Mouse (Mus musculus) CH12.LX (cell line): ENCODE results near the gene Ifi35. TPM values are rescaled to one million over a fixed set of nuclear protein-coding genes. Genes with fewer than 3 reads are reported as not detected.
A peak's percentile ranks its signal among the peaks of the same experiment; 100 is the strongest.

Source experiments
- DNase-seq: peaks from one replicate; pipeline ENCODE4 v3.0.0-alpha.2; 2013; ENCODE audit errors: extremely low read depth
- H3K27ac ChIP-seq: 2 replicates; pipeline ENCODE4 v1.5.1; 2012; ENCODE audit warnings: low read depth, mild to moderate bottlenecking, control low read depth, moderate library complexity; ENCODE audit not compliant: insufficient read depth
- H3K27me3 ChIP-seq: replicated peaks from 2 replicates; pipeline ENCODE3; 2012; ENCODE audit warnings: inconsistent platforms
- H3K36me3 ChIP-seq, 2 experiments: replicated peaks in 1 of 2; 2 replicates each; pipeline versions ENCODE3 to v1.6.1; 2012; ENCODE audit warnings: inconsistent platforms in 1 of 2, low read length in 1 of 2, mild to moderate bottlenecking in 1 of 2, mixed read lengths in 1 of 2, moderate library complexity in 1 of 2; ENCODE audit not compliant: control insufficient read depth in 1 of 2, insufficient read depth in 1 of 2
- H3K4me1 ChIP-seq, 2 experiments: 2 replicates each; pipeline ENCODE4 v1.6.1; 2012; ENCODE audit warnings: inconsistent platforms in 1 of 2, moderate library complexity in 1 of 2; ENCODE audit not compliant: insufficient read depth in 2 of 2, control insufficient read depth in 1 of 2
- H3K4me2 ChIP-seq: 2 replicates; pipeline ENCODE4 v1.6.1; 2012; ENCODE audit warnings: low read depth, mild to moderate bottlenecking, control low read depth; ENCODE audit not compliant: poor library complexity, insufficient read depth, severe bottlenecking
- H3K4me3 ChIP-seq, 3 experiments: fragments of 150-350 bp in 1 of 3; sonication (generic) in 1 of 3; replicated peaks in 1 of 3; 2 replicates each; pipeline versions ENCODE3 to v1.5.1; 2011 to 2012; ENCODE audit warnings: low read depth in 2 of 3, low read length in 2 of 3, mild to moderate bottlenecking in 2 of 3, moderate library complexity in 2 of 3, control low read depth in 1 of 3, improper control_type of control experiment in 1 of 3, inconsistent platforms in 1 of 3, mixed read lengths in 1 of 3; ENCODE audit not compliant: poor library complexity in 1 of 3
- H3K79me2 ChIP-seq: replicated peaks from 2 replicates; pipeline ENCODE4 v1.6.1; 2012; ENCODE audit warnings: mild to moderate bottlenecking, moderate library complexity; ENCODE audit not compliant: control insufficient read depth, poor library complexity, insufficient read depth, severe bottlenecking; ENCODE audit errors: extremely low read depth
- H3K9ac ChIP-seq: 2 replicates; pipeline ENCODE4 v1.6.1; 2012; ENCODE audit warnings: low read depth, mild to moderate bottlenecking, control low read depth, moderate library complexity; ENCODE audit not compliant: insufficient read depth
- H3K9me3 ChIP-seq: replicated peaks from 2 replicates; pipeline ENCODE3; 2012; ENCODE audit warnings: low read length, inconsistent platforms, mixed read lengths
- BHLHE40 ChIP-seq: IDR thresholded peaks from 2 replicates; pipeline ENCODE4 v1.6.1; 2011; ENCODE audit warnings: mild to moderate bottlenecking, low read depth, low read length, improper control_type of control experiment
- CHD1 ChIP-seq: IDR thresholded peaks from 2 replicates; pipeline ENCODE4 v1.6.1; 2012; ENCODE audit warnings: low read depth, low read length, improper control_type of control experiment, inconsistent platforms
- CHD2 ChIP-seq: IDR thresholded peaks from 2 replicates; pipeline ENCODE4 v1.6.1; 2011; ENCODE audit warnings: low read length, improper control_type of control experiment
- CTCF ChIP-seq, 2 experiments: IDR thresholded peaks in 1 of 2; conservative IDR thresholded peaks in 1 of 2; 2 replicates each; pipeline ENCODE4 v1.5.1; 2011 to 2012; ENCODE audit warnings: low read depth in 2 of 2, low read length in 2 of 2, improper control_type of control experiment in 1 of 2, inconsistent platforms in 1 of 2, mild to moderate bottlenecking in 1 of 2, moderate library complexity in 1 of 2
- E2F4 ChIP-seq: IDR thresholded peaks from 2 replicates; pipeline ENCODE4 v1.6.1; 2011; ENCODE audit warnings: low read depth, low read length, improper control_type of control experiment; ENCODE audit not compliant: insufficient replicate concordance
- ELF1 ChIP-seq: IDR thresholded peaks from 2 replicates; pipeline ENCODE4 v1.6.1; 2014; ENCODE audit warnings: low read depth, mild to moderate bottlenecking, inconsistent platforms, low read length, improper control_type of control experiment
- ETS1 ChIP-seq: conservative IDR thresholded peaks from 2 replicates; pipeline ENCODE4 v1.6.1; 2012; ENCODE audit warnings: low read depth, mild to moderate bottlenecking, inconsistent platforms, low read length, improper control_type of control experiment, moderate library complexity
- IRF4 ChIP-seq: IDR thresholded peaks from 2 replicates; pipeline ENCODE4 v1.6.1; 2014; ENCODE audit warnings: low read depth, mild to moderate bottlenecking, inconsistent platforms, low read length, improper control_type of control experiment
- JUN ChIP-seq: IDR thresholded peaks from 2 replicates; pipeline ENCODE4 v1.6.1; 2011; ENCODE audit warnings: low read depth, mild to moderate bottlenecking, low read length, improper control_type of control experiment, moderate library complexity; ENCODE audit not compliant: insufficient read depth
- KAT2A ChIP-seq: IDR thresholded peaks from 2 replicates; pipeline ENCODE4 v1.6.1; 2012; ENCODE audit warnings: low read length, improper control_type of control experiment, inconsistent platforms; ENCODE audit not compliant: insufficient replicate concordance
- MAFK ChIP-seq: IDR thresholded peaks from 2 replicates; pipeline ENCODE4 v1.6.1; 2011; ENCODE audit warnings: low read length, improper control_type of control experiment; ENCODE audit not compliant: insufficient replicate concordance
- MAX ChIP-seq: IDR thresholded peaks from 2 replicates; pipeline ENCODE4 v1.6.1; 2011; ENCODE audit warnings: low read length, improper control_type of control experiment
- MAZ ChIP-seq: IDR thresholded peaks from 2 replicates; pipeline ENCODE4 v1.6.1; 2012; ENCODE audit warnings: low read depth, mild to moderate bottlenecking, inconsistent platforms, low read length, improper control_type of control experiment, moderate library complexity
- MEF2A ChIP-seq: IDR thresholded peaks from 2 replicates; pipeline ENCODE4 v1.6.1; 2014; ENCODE audit warnings: low read depth, mild to moderate bottlenecking, inconsistent platforms, low read length, improper control_type of control experiment, borderline replicate concordance
- MXI1 ChIP-seq: IDR thresholded peaks from 2 replicates; pipeline ENCODE4 v1.6.1; 2011; ENCODE audit warnings: mild to moderate bottlenecking, low read depth, low read length, improper control_type of control experiment
- NELFE ChIP-seq: IDR thresholded peaks from 2 replicates; pipeline ENCODE4 v1.6.1; 2011; ENCODE audit warnings: low read depth, low read length, improper control_type of control experiment
- NRF1 ChIP-seq: IDR thresholded peaks from 2 replicates; pipeline ENCODE4 v1.6.1; 2014; ENCODE audit warnings: low read depth, mild to moderate bottlenecking, inconsistent platforms, low read length, improper control_type of control experiment, moderate library complexity
- PAX5 ChIP-seq: IDR thresholded peaks from 2 replicates; pipeline ENCODE4 v1.6.1; 2012; ENCODE audit warnings: low read length, inconsistent platforms, mixed read lengths
- POLR2A ChIP-seq: IDR thresholded peaks from 2 replicates; pipeline ENCODE4 v1.6.1; 2011; ENCODE audit warnings: low read depth, mild to moderate bottlenecking, improper control_type of control experiment, low read length
- RAD21 ChIP-seq: IDR thresholded peaks from 2 replicates; pipeline ENCODE4 v1.6.1; 2011; ENCODE audit warnings: low read depth, mild to moderate bottlenecking, low read length, improper control_type of control experiment, moderate library complexity
- RCOR1 ChIP-seq: conservative IDR thresholded peaks from 2 replicates; pipeline ENCODE4 v1.6.1; 2012; ENCODE audit warnings: low read depth, mild to moderate bottlenecking, inconsistent platforms, low read length, improper control_type of control experiment
- SIN3A ChIP-seq: IDR thresholded peaks from 2 replicates; pipeline ENCODE4 v1.6.1; 2012; ENCODE audit warnings: low read length, improper control_type of control experiment, inconsistent platforms
- SMC3 ChIP-seq: IDR thresholded peaks from 2 replicates; pipeline ENCODE4 v1.6.1; 2011; ENCODE audit warnings: low read depth, low read length, improper control_type of control experiment
- TCF12 ChIP-seq: IDR thresholded peaks from 2 replicates; pipeline ENCODE4 v1.6.1; 2014; ENCODE audit warnings: low read depth, mild to moderate bottlenecking, inconsistent platforms, low read length, improper control_type of control experiment
- UBTF ChIP-seq: IDR thresholded peaks from 2 replicates; pipeline ENCODE4 v1.6.1; 2012; ENCODE audit warnings: low read depth, mild to moderate bottlenecking, inconsistent platforms, low read length, improper control_type of control experiment, moderate library complexity
- USF1 ChIP-seq: IDR thresholded peaks from 2 replicates; pipeline ENCODE4 v1.6.1; 2014; ENCODE audit warnings: low read depth, mild to moderate bottlenecking, inconsistent platforms, low read length, improper control_type of control experiment
- ZKSCAN1 ChIP-seq: IDR thresholded peaks from 2 replicates; pipeline ENCODE4 v1.6.1; 2012; ENCODE audit warnings: low read depth, inconsistent platforms, low read length, improper control_type of control experiment, borderline replicate concordance
- ZMIZ1 ChIP-seq: IDR thresholded peaks from 2 replicates; pipeline ENCODE4 v1.6.1; 2012; ENCODE audit warnings: low read depth, mild to moderate bottlenecking, inconsistent platforms, low read length, improper control_type of control experiment
- ZNF384 ChIP-seq: IDR thresholded peaks from 2 replicates; pipeline ENCODE4 v1.6.1; 2012; ENCODE audit warnings: low read depth, low read length, improper control_type of control experiment, inconsistent platforms
- dilution Hi-C: fragments of 300-500 bp; cut with MboI; formaldehyde crosslinking; loops from 2 replicates; pipeline ENCODE4 v1.14.3; 2020; ENCODE audit warnings: low sequenced_read_pairs; ENCODE audit not compliant: extremely low pct_unique_long_range_greater_than_20kb, extremely low pct_ligation_motif_present
- in situ Hi-C: fragments of 300-500 bp; cut with MboI; formaldehyde crosslinking; loops from 3 replicates; pipeline ENCODE4 v1.14.3; 2019; ENCODE audit warnings: low sequenced_read_pairs, low pct_ligation_motif_present, low pct_unique_long_range_greater_than_20kb, mixed read lengths
- polyA plus RNA-seq: library from polyadenylated mRNA; unstranded; fragments of >175 nt; gene quantifications from 2 replicates; pipeline ENCODE4 v1.2.1, GENCODE M21; 2012; ENCODE audit warnings: low read depth; ENCODE audit not compliant: insufficient read length
- total RNA-seq, 2 experiments: library from RNA; depleted of rRNA; stranded (reverse); fragments of 300-350 nt in 1 of 2; fragments of >200 nt in 1 of 2; gene quantifications; 2 replicates each; pipeline ENCODE4 v1.2.3; 2012 to 2014

Gene Ifi35
- total and polyA plus RNA-seq, 3 experiments, result 49.3 to 79.1 (median 63.7) TPM

DNA sequence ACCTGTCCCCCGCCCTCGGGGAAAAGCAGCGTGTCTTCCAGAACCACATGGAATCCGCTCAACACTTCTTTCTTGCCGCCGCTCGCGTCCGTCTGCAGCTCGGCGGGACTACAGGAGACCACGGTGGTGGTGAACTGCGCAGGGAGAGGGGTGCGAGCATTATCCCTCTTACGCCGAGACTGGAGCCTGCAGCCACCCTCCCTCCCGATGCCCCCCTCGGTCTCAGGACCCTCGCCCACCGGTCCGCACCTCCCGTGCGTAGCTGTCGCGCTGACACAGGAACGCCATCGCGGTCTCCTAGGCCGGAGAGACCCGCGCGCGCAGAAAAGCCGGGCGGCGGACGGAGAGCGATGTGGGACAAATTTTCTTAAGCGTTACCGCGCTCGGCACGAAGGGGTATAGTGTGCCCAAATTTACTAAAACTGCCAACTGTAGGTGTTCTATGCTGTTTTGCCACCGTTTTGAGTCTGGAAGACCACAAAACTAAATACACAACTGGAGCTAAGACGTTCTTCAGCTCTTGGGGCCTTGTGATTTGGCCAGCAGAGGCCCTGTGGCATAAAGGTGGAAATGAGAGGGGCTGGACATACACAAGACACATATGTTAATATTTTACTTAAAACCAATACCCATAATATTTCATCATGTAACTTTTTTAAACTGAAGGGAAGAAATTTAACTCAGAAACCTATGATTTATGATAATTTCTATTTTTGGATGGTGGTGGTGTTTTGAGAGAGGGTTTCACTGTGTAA lies 30.9 kb upstream of the Ifi35 start, which contains the start of gene Aarsd1 (continued):
- no peak for TF ChIP-seq ETS1

DNA sequence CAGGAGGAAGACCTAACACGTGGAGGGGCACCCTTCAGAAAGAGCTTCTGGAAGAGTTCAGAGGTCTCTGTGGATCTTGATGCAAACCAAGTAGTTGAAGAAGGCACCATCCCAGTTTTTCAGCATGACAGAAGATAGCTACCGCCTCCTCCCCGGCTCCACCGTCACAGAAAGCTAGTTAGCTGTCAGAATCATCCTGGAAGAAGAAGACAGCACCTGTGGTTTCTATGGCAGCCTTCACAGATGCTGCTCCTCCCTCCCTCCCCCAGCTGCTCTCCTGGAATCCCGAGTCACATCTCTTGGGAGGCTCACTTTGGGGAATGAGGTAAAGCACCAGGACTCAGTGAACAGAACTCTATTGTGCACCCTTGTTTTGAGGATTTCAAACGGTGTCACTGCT lies 29.2 kb upstream of the Ifi35 start:
- DNase-seq, result no peak
- no peak overlapping the region for H3K4me2 ChIP-seq
- dilution Hi-C loops, result no loop called here

GRCm38 (mm10) chr11:101419610-101420009 lies 28.6 kb upstream of the Ifi35 start:
- H3K4me1 ChIP-seq, result peaks cover 7 to 39% of the 10 kb centered on the region in 2 experiments
- DNase-seq, result peak; percentile 59
- in situ Hi-C loops, result no loop called here
- TF ChIP-seq POLR2A, result no peak
- TF ChIP-seq CHD2, result 0 out of 2 replicates have a peak, but pooled peaks have one; percentile 21
- no peak for TF ChIP-seq MXI1
- TF ChIP-seq ELF1, result peak; percentile 42; the same call in 1 of the 2 replicates
- peak; percentile 19; the same call in 1 of the 2 replicates for TF ChIP-seq SIN3A
- peak; percentile 55; the same call in 1 of the 2 replicates for TF ChIP-seq MAZ
- TF ChIP-seq NRF1, result no peak
- no peak; the same call in 1 of the 2 replicates for TF ChIP-seq ETS1
- TF ChIP-seq BHLHE40, result no peak
- TF ChIP-seq MAFK, result no peak
- no peak for TF ChIP-seq ZMIZ1
- TF ChIP-seq USF1, result no peak
- no peak for TF ChIP-seq ZNF384
- TF ChIP-seq RAD21, result peak; percentile 27
- peak; percentile 59 for TF ChIP-seq SMC3
- no peak for TF ChIP-seq IRF4
- no peak for TF ChIP-seq CHD1
- TF ChIP-seq UBTF, result no peak
- TF ChIP-seq E2F4, result no peak
- no peak for TF ChIP-seq NELFE
- no peak for TF ChIP-seq JUN
- 0 out of 2 replicates have a peak, but pooled peaks have one; percentile 35 for TF ChIP-seq MEF2A
- TF ChIP-seq MAX, result no peak
- TF ChIP-seq PAX5, result no peak
- TF ChIP-seq RCOR1, result no peak

More for the DNA sequence above, 29.2 kb upstream of the Ifi35 start:
- Histone ChIP-seq H3K4me1 (peaks cover 3 to 33% of the 10 kb centered on the region in 2 experiments), H3K9me3 (no peaks in the 10 kb centered on the region), H3K4me3 (no peak overlapping the region), H3K79me2 (peaks cover 12% of the 10 kb centered on the region), H3K36me3 (peaks cover 0 to 7% of the 10 kb centered on the region in 2 experiments), H3K9ac (no peak overlapping the region), H3K27me3 (no peaks in the 10 kb centered on the region), H3K27ac (no peak overlapping the region)
- TF ChIP-seq NELFE, result no peak
- TF ChIP-seq SMC3, result no peak
- no peak for TF ChIP-seq TCF12
- no peak for TF ChIP-seq PAX5
- no peak for TF ChIP-seq POLR2A
- TF ChIP-seq ZNF384, result no peak
- TF ChIP-seq KAT2A, result no peak
- no peak for TF ChIP-seq ZKSCAN1
- no peak for TF ChIP-seq MAFK
- no peak for TF ChIP-seq CHD2
- TF ChIP-seq CTCF (conservative IDR thresholded peaks at IDR 0.05 in 1 of 2, IDR thresholded peaks at IDR 0.05 in 1 of 2; ENCODE audit: low read depth in 2 of 2, low read length in 2 of 2), result no peak
- TF ChIP-seq BHLHE40, result no peak
- in situ Hi-C loops, result no loop called here

More at GRCm38 (mm10) chr11:101419610-101420009, 28.6 kb upstream of the Ifi35 start:
- H3K9me3 ChIP-seq, result no peaks in the 10 kb centered on the region
- dilution Hi-C loops, result no loop called here
- H3K4me2 ChIP-seq, result no peak overlapping the region
- H3K36me3 ChIP-seq, result peaks cover 0 to 4% of the 10 kb centered on the region in 2 experiments
- H3K27me3 ChIP-seq, result no peaks in the 10 kb centered on the region
- H3K27ac ChIP-seq, result no peak overlapping the region
- H3K9ac ChIP-seq, result no peak overlapping the region
- H3K4me3 ChIP-seq, result no peak overlapping the region
- peaks cover 12% of the 10 kb centered on the region for H3K79me2 ChIP-seq
